Mouse (Mus musculus): ENCODE results near the gene Aldh3b1. TPM values are rescaled to one million over a fixed set of nuclear protein-coding genes. Genes with fewer than 3 reads are reported as not detected.

The Aldh3b1 gene
- polyA plus RNA-seq, 1 experiment from 2014 or later: 2.7 TPM

Other genes with a start within 250 kb of the Aldh3b1 start
- gene Lrp5, start 243.2 kb downstream of the Aldh3b1 start, polyA plus RNA-seq (2015; fragmentation: Nextera tagmentation; extraction: Ambion mirVana): 6.6 and 6.8 TPM in 2 replicates
- gene 1810055G02Rik, start 221.5 kb downstream of the Aldh3b1 start, polyA plus RNA-seq (2015; fragmentation: Nextera tagmentation; extraction: Ambion mirVana): 60.5 and 69.0 TPM in 2 replicates
- 25.2 and 29.0 TPM in 2 replicates for gene Kmt5b, start 162.4 kb downstream of the Aldh3b1 start, polyA plus RNA-seq (2015; fragmentation: Nextera tagmentation; extraction: Ambion mirVana)
- gene Chka, start 78.0 kb downstream of the Aldh3b1 start, polyA plus RNA-seq (2015; fragmentation: Nextera tagmentation; extraction: Ambion mirVana): 32.3 and 32.7 TPM in 2 replicates
- gene Tcirg1, start 22.7 kb downstream of the Aldh3b1 start, polyA plus RNA-seq (2015; fragmentation: Nextera tagmentation; extraction: Ambion mirVana): 46.3 and 52.4 TPM in 2 replicates
- 244 and 254 TPM in 2 replicates for gene Ndufs8, start 17.0 kb downstream of the Aldh3b1 start, polyA plus RNA-seq (2015; fragmentation: Nextera tagmentation; extraction: Ambion mirVana)
- 26.1 and 30.5 TPM in 2 replicates for gene Unc93b1, start 5.4 kb upstream of the Aldh3b1 start, polyA plus RNA-seq (2015; fragmentation: Nextera tagmentation; extraction: Ambion mirVana)
- gene Aldh3b3, start 28.8 kb upstream of the Aldh3b1 start, polyA plus RNA-seq (2015; fragmentation: Nextera tagmentation; extraction: Ambion mirVana): 3.7 and 6.7 TPM in 2 replicates
- 35.9 and 37.2 TPM in 2 replicates for gene Aldh3b2, start 42.5 kb upstream of the Aldh3b1 start, polyA plus RNA-seq (2015; fragmentation: Nextera tagmentation; extraction: Ambion mirVana)
- 5.9 and 7.5 TPM in 2 replicates for gene Acy3, start 56.8 kb upstream of the Aldh3b1 start, polyA plus RNA-seq (2015; fragmentation: Nextera tagmentation; extraction: Ambion mirVana)
- not detected in 2 replicates for gene Tbx10, start 62.9 kb upstream of the Aldh3b1 start, polyA plus RNA-seq (2015; fragmentation: Nextera tagmentation; extraction: Ambion mirVana)
- gene Nudt8, start 70.8 kb upstream of the Aldh3b1 start, polyA plus RNA-seq (2015; fragmentation: Nextera tagmentation; extraction: Ambion mirVana): 31.5 and 33.4 TPM in 2 replicates
- gene Gm49405, start 70.8 kb upstream of the Aldh3b1 start, polyA plus RNA-seq (2015; fragmentation: Nextera tagmentation; extraction: Ambion mirVana): 3.3 and 3.5 TPM in 2 replicates
- 3.8 and 4.4 TPM in 2 replicates for gene Doc2g, start 73.5 kb upstream of the Aldh3b1 start, polyA plus RNA-seq (2015; fragmentation: Nextera tagmentation; extraction: Ambion mirVana)
- gene Ndufv1, start 83.0 kb upstream of the Aldh3b1 start, polyA plus RNA-seq (2015; fragmentation: Nextera tagmentation; extraction: Ambion mirVana): 193 and 209 TPM in 2 replicates
- 488 and 537 TPM in 2 replicates for gene Gstp1, start 108.2 kb upstream of the Aldh3b1 start, polyA plus RNA-seq (2015; fragmentation: Nextera tagmentation; extraction: Ambion mirVana)
- gene Gstp2, start 116.2 kb upstream of the Aldh3b1 start, polyA plus RNA-seq (2015; fragmentation: Nextera tagmentation; extraction: Ambion mirVana): 1.4 and 2.3 TPM in 2 replicates
- 0.46 and 0.65 TPM in 2 replicates for gene Gstp3, start 129.8 kb upstream of the Aldh3b1 start, polyA plus RNA-seq (2015; fragmentation: Nextera tagmentation; extraction: Ambion mirVana)
- not detected in 2 replicates for gene Cabp2, start 151.8 kb upstream of the Aldh3b1 start, polyA plus RNA-seq (2015; fragmentation: Nextera tagmentation; extraction: Ambion mirVana)
- gene Cdk2ap2, start 167.4 kb upstream of the Aldh3b1 start, polyA plus RNA-seq (2015; fragmentation: Nextera tagmentation; extraction: Ambion mirVana): 82.7 and 85.6 TPM in 2 replicates
- gene Pitpnm1, start 170.2 kb upstream of the Aldh3b1 start, polyA plus RNA-seq (2015; fragmentation: Nextera tagmentation; extraction: Ambion mirVana): 5.6 and 6.2 TPM in 2 replicates
- gene Aip, start 196.1 kb upstream of the Aldh3b1 start, polyA plus RNA-seq (2015; fragmentation: Nextera tagmentation; extraction: Ambion mirVana): 95.5 and 97.7 TPM in 2 replicates
- not detected in 2 replicates for gene Gpr152, start 210.0 kb upstream of the Aldh3b1 start, polyA plus RNA-seq (2015; fragmentation: Nextera tagmentation; extraction: Ambion mirVana)
- gene Cabp4, start 214.2 kb upstream of the Aldh3b1 start, polyA plus RNA-seq (2015; fragmentation: Nextera tagmentation; extraction: Ambion mirVana): 0.05 and 0.06 TPM in 2 replicates
- 169 and 170 TPM in 2 replicates for gene Coro1b, start 218.8 kb upstream of the Aldh3b1 start, polyA plus RNA-seq (2015; fragmentation: Nextera tagmentation; extraction: Ambion mirVana)
- 7.4 and 9.5 TPM in 2 replicates for gene Ptprcap, start 223.8 kb upstream of the Aldh3b1 start, polyA plus RNA-seq (2015; fragmentation: Nextera tagmentation; extraction: Ambion mirVana)
- 68.8 and 79.3 TPM in 2 replicates for gene Rps6kb2, start 233.5 kb upstream of the Aldh3b1 start, polyA plus RNA-seq (2015; fragmentation: Nextera tagmentation; extraction: Ambion mirVana)
- gene Carns1, start 245.7 kb upstream of the Aldh3b1 start, polyA plus RNA-seq (2015; fragmentation: Nextera tagmentation; extraction: Ambion mirVana): 1.8 and 2.7 TPM in 2 replicates

Data from limb, embryonic 15.5 days (tissue).